Mouse (Mus musculus): ENCODE results near the gene Ece1. TPM values are rescaled to one million over a fixed set of nuclear protein-coding genes. Genes with fewer than 3 reads are reported as not detected.
A peak's percentile ranks its signal among the peaks of the same experiment; 100 is the strongest.

Gene Ece1
- polyA plus RNA-seq, 2 experiments, result 42.4 to 45.7 TPM

- Histone ChIP-seq H3K4me3 (replicated peaks; ENCODE audit: low read length) (no peak overlapping the region), H3K4me2 (replicated peaks; ENCODE audit: low read depth, low read length, severe bottlenecking) (no peak overlapping the region), H3K27me3 (ENCODE audit: control insufficient read depth, insufficient read depth, low read length) (no peaks in the 10 kb centered on the region), H3K9ac (ENCODE audit: low read depth, low read length, severe bottlenecking) (no peak overlapping the region), H3K27ac (replicated peaks; ENCODE audit: low read depth, low read length) (no peak overlapping the region), H3K4me1 (ENCODE audit: control insufficient read depth, insufficient read depth, low read length) (no peaks in the 10 kb centered on the region), H3K9me3 (ENCODE audit: control insufficient read depth, low read length) (no peaks in the 10 kb centered on the region), H3K36me3 (ENCODE audit: control insufficient read depth, insufficient read depth, low read length) (no peaks in the 10 kb centered on the region)
- WGBS, result 88% methylated on average over 6 of the region's 6 CpGs
- DNase-seq (ENCODE audit: low spot score) (no peak), ATAC-seq (ENCODE audit: low FRiP score, low read depth) (no peak)
- TF ChIP-seq POLR2A (IDR thresholded peaks at IDR 0.05; ENCODE audit: borderline replicate concordance, extremely low read depth, insufficient read depth, insufficient read length), result no peak
Observed at GRCm38 (mm10) chr4:137853822-137854221, 8.2 kb upstream of the Ece1 start.

GRCm38 (mm10) chr4:137855741-137856341 lies 6.2 kb upstream of the Ece1 start:
- no peak for DNase-seq (ENCODE audit: low spot score)

GRCm38 (mm10) chr4:137857116-137857515 lies 4.9 kb upstream of the Ece1 start:
- ATAC-seq (ENCODE audit: low FRiP score, low read depth) (no peak), DNase-seq (ENCODE audit: low spot score) (no peak)
- WGBS, result 32% methylated on average over 7 of the region's 7 CpGs
- H3K36me3 ChIP-seq (ENCODE audit: control insufficient read depth, insufficient read depth, low read length), result no peaks in the 10 kb centered on the region
- no peaks in the 10 kb centered on the region for H3K4me1 ChIP-seq (ENCODE audit: control insufficient read depth, insufficient read depth, low read length)
- H3K27ac ChIP-seq (replicated peaks; ENCODE audit: low read depth, low read length), result no peak overlapping the region
- no peaks in the 10 kb centered on the region for H3K9me3 ChIP-seq (ENCODE audit: control insufficient read depth, low read length)
- no peak overlapping the region for H3K9ac ChIP-seq (ENCODE audit: low read depth, low read length, severe bottlenecking)
- H3K4me3 ChIP-seq (replicated peaks; ENCODE audit: low read length), result no peak overlapping the region
- H3K27me3 ChIP-seq (ENCODE audit: control insufficient read depth, insufficient read depth, low read length), result no peaks in the 10 kb centered on the region
- H3K4me2 ChIP-seq (replicated peaks; ENCODE audit: low read depth, low read length, severe bottlenecking), result no peak overlapping the region
- TF ChIP-seq POLR2A (IDR thresholded peaks at IDR 0.05; ENCODE audit: borderline replicate concordance, extremely low read depth, insufficient read depth, insufficient read length), result no peak

More at GRCm38 (mm10) chr4:137855741-137856341, 6.2 kb upstream of the Ece1 start:
- H3K27me3 ChIP-seq (ENCODE audit: control insufficient read depth, insufficient read depth, low read length), result no peaks in the 10 kb centered on the region
- H3K27ac ChIP-seq (replicated peaks; ENCODE audit: low read depth, low read length), result no peak overlapping the region
- no peaks in the 10 kb centered on the region for H3K36me3 ChIP-seq (ENCODE audit: control insufficient read depth, insufficient read depth, low read length)
- WGBS, result 51% methylated on average over 9 of the region's 9 CpGs
- H3K4me3 ChIP-seq (replicated peaks; ENCODE audit: low read length), result no peak overlapping the region
- ATAC-seq (ENCODE audit: low FRiP score, low read depth), result no peak
- no peak overlapping the region for H3K4me2 ChIP-seq (replicated peaks; ENCODE audit: low read depth, low read length, severe bottlenecking)
- no peak for TF ChIP-seq POLR2A (IDR thresholded peaks at IDR 0.05; ENCODE audit: borderline replicate concordance, extremely low read depth, insufficient read depth, insufficient read length)
- H3K9ac ChIP-seq (ENCODE audit: low read depth, low read length, severe bottlenecking), result no peak overlapping the region
- H3K4me1 ChIP-seq (ENCODE audit: control insufficient read depth, insufficient read depth, low read length), result no peaks in the 10 kb centered on the region
- H3K9me3 ChIP-seq (ENCODE audit: control insufficient read depth, low read length), result no peaks in the 10 kb centered on the region

GRCm38 (mm10) chr4:137858371-137858770 lies 3.7 kb upstream of the Ece1 start:
- Histone ChIP-seq H3K36me3 (ENCODE audit: control insufficient read depth, insufficient read depth, low read length) (no peaks in the 10 kb centered on the region), H3K4me3 (replicated peaks; ENCODE audit: low read length) (no peak overlapping the region), H3K4me2 (replicated peaks; ENCODE audit: low read depth, low read length, severe bottlenecking) (no peak overlapping the region), H3K9me3 (ENCODE audit: control insufficient read depth, low read length) (no peaks in the 10 kb centered on the region), H3K27ac (replicated peaks; ENCODE audit: low read depth, low read length) (no peak overlapping the region), H3K9ac (ENCODE audit: low read depth, low read length, severe bottlenecking) (no peak overlapping the region), H3K4me1 (ENCODE audit: control insufficient read depth, insufficient read depth, low read length) (peaks cover 9% of the 10 kb centered on the region), H3K27me3 (ENCODE audit: control insufficient read depth, insufficient read depth, low read length) (no peaks in the 10 kb centered on the region)
- DNase-seq (ENCODE audit: low spot score), result no peak
- ATAC-seq (ENCODE audit: low FRiP score, low read depth), result no peak
- TF ChIP-seq POLR2A (IDR thresholded peaks at IDR 0.05; ENCODE audit: borderline replicate concordance, extremely low read depth, insufficient read depth, insufficient read length), result no peak
- 79% methylated on average over 2 of the region's 2 CpGs for WGBS

- Histone ChIP-seq H3K4me2 (replicated peaks; ENCODE audit: low read depth, low read length, severe bottlenecking) (peak overlapping the region; percentile 87), H3K4me1 (ENCODE audit: control insufficient read depth, insufficient read depth, low read length) (peaks cover 28% of the 10 kb centered on the region), H3K36me3 (ENCODE audit: control insufficient read depth, insufficient read depth, low read length) (no peaks in the 10 kb centered on the region), H3K9me3 (ENCODE audit: control insufficient read depth, low read length) (no peaks in the 10 kb centered on the region), H3K4me3 (replicated peaks; ENCODE audit: low read length) (peak overlapping the region; percentile 87), H3K27ac (replicated peaks; ENCODE audit: low read depth, low read length) (0 out of 2 replicates have a peak overlapping the region, but pooled peaks have one; percentile 61), H3K9ac (ENCODE audit: low read depth, low read length, severe bottlenecking) (peak overlapping the region; percentile 84), H3K27me3 (ENCODE audit: control insufficient read depth, insufficient read depth, low read length) (no peaks in the 10 kb centered on the region)
- WGBS, result 16% methylated on average over 17 of the region's 17 CpGs
- TF ChIP-seq POLR2A (IDR thresholded peaks at IDR 0.05; ENCODE audit: borderline replicate concordance, extremely low read depth, insufficient read depth, insufficient read length), result no peak
- no peak for DNase-seq (ENCODE audit: low spot score)
- ATAC-seq (ENCODE audit: low FRiP score, low read depth), result peak; percentile 61
Observed at GRCm38 (mm10) chr4:137861461-137862011, 501 bp upstream of the Ece1 start.
